Mouse (Mus musculus) liver, embryonic 15.5 days (tissue): ENCODE data around the gene Myh10. TPM values are rescaled to one million over a fixed set of nuclear protein-coding genes. Genes with fewer than 3 reads are reported as not detected.

Experiments used
- ATAC-seq: fragments of 200-750 bp; cut with Nextera tagmentation; 2 replicates; pipeline ENCODE4 v1.8.0; 2017; ENCODE audit warnings: moderate number of reproducible peaks, mild to moderate bottlenecking, moderate library complexity; ENCODE audit not compliant: insufficient read depth
- H3K27ac ChIP-seq: fragments of 300-500 bp; sonication (generic); replicated peaks from 2 replicates; pipeline ENCODE4 v1.5.1; 2015; ENCODE audit warnings: mild to moderate bottlenecking, inconsistent platforms
- H3K27me3 ChIP-seq: fragments of 300-500 bp; sonication (generic); 2 replicates; pipeline ENCODE4 v1.6.1; 2015; ENCODE audit warnings: mild to moderate bottlenecking, inconsistent platforms
- H3K36me3 ChIP-seq: fragments of 300-500 bp; sonication (generic); replicated peaks from 2 replicates; pipeline ENCODE4 v1.6.1; 2015; ENCODE audit warnings: moderate library complexity, mild to moderate bottlenecking, inconsistent platforms
- H3K4me1 ChIP-seq: fragments of 300-500 bp; sonication (generic); replicated peaks from 2 replicates; pipeline ENCODE4 v1.6.1; 2015; ENCODE audit warnings: inconsistent platforms
- H3K4me2 ChIP-seq: fragments of 300-500 bp; sonication (generic); 2 replicates; pipeline ENCODE4 v1.6.1; 2015; ENCODE audit warnings: moderate library complexity, mild to moderate bottlenecking, inconsistent platforms
- H3K4me3 ChIP-seq: fragments of 300-500 bp; sonication (generic); replicated peaks from 2 replicates; pipeline ENCODE4 v1.5.1; 2015; ENCODE audit warnings: mild to moderate bottlenecking, inconsistent platforms
- H3K9ac ChIP-seq: fragments of 300-500 bp; sonication (generic); 2 replicates; pipeline ENCODE4 v1.6.1; 2015; ENCODE audit warnings: moderate library complexity, mild to moderate bottlenecking, inconsistent platforms
- H3K9me3 ChIP-seq: fragments of 300-500 bp; sonication (generic); replicated peaks from 2 replicates; pipeline ENCODE4 v1.6.1; 2016; ENCODE audit warnings: inconsistent platforms
- WGBS: fragments of 180-500 bp; shearing (Covaris S2); methylation state at CpG from one replicate; pipeline ENCODE4 v1.1.7; 2015; ENCODE audit warnings: mixed read lengths; ENCODE audit not compliant: insufficient replicate concordance; 5-methylcytosine and 5-hydroxymethylcytosine counted together
- polyA plus RNA-seq: library from polyadenylated mRNA; unstranded; fragments of >200 nt; fragmentation: Nextera tagmentation; extraction: Ambion mirVana; gene quantifications from 2 replicates; pipeline ENCODE4 v1.2.1, GENCODE M21; 2015

Myh10 gene
- polyA plus RNA-seq, 1 experiment from 2014 or later: 13.3 TPM

DNA sequence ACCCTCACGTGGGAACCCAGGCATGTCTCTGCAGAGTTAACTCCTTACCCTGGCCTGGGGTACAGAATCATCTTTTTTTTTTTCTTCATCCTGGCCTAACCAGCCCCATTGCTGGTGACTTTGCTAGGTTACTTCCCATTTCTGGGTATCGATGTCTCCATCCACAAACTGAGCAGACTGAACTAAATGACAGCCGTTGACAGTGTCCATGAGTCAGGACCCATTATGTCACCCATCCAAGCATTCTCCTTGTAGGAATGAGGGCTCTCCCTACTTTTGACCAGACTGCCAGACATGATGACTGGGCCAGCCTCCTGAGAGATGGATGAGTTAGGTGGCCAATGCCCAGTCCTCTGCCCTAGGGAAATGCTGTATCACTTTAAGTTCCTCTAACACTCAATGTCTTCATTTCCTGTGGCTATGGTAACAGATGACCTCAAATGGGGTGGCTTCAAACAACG, 172.3 kb downstream of the Myh10 start:
- Histone ChIP-seq H3K27ac (no peak overlapping the region), H3K36me3 (no peaks in the 10 kb centered on the region), H3K27me3 (peaks cover 19% of the 10 kb centered on the region; the same call in 1 of the 2 replicates), H3K9me3 (no peaks in the 10 kb centered on the region), H3K4me1 (peaks cover 27% of the 10 kb centered on the region), H3K4me3 (no peak overlapping the region), H3K9ac (no peak overlapping the region), H3K4me2 (peak overlapping the region; percentile 6; the same call in 1 of the 2 replicates)
- 17% methylated on average over 4 of the region's 4 CpGs for WGBS
- ATAC-seq: no peak

DNA sequence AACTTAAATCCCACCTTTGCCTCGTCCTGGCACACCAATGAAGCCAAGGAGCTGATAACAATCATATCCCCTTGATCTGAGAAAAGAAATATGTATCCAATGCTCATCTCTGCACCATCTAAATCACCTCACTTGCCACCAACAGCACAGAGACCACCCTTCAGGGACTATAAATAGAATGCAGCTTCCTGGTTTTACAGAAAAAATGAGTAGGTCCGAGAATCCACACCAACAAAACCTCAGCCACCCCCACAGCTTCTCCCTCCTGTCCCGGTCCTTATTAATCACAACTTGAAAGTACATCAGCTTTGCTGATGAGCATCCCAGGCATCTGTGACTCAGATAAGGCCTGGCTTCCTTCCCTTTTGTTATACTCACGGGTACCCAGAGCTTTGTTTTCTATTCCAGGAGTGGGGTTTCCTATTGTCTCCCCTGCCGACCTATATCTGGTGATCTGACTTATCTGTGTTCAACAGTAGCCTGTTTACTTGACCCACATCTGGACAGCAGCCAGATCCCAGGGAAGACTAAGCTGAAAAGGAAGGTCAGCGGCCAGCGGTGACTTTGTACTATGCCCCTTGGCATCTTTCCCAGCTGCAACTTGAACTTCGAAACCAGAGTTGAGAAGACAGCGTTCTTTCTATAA, 173.3 kb downstream of the Myh10 start:
- Histone ChIP-seq H3K27me3 (peaks cover 19% of the 10 kb centered on the region; the same call in 1 of the 2 replicates), H3K27ac (peak overlapping the region; percentile 48), H3K36me3 (no peaks in the 10 kb centered on the region), H3K9me3 (no peaks in the 10 kb centered on the region), H3K4me2 (no peak overlapping the region), H3K4me1 (peaks cover 27% of the 10 kb centered on the region), H3K4me3 (no peak overlapping the region), H3K9ac (no peak overlapping the region)
- ATAC-seq: peak; percentile 72
- WGBS: 11% methylated on average over 9 of the region's 9 CpGs

Other genes with a start within 250 kb of the Myh10 start
- gene Pik3r6, start 188.5 kb upstream of the Myh10 start, polyA plus RNA-seq: 2.1 and 2.9 TPM in 2 replicates
- not detected in 2 replicates for gene Mfsd6l, start 135.4 kb upstream of the Myh10 start, polyA plus RNA-seq
- gene Ccdc42, start 104.5 kb upstream of the Myh10 start, polyA plus RNA-seq: not detected in 2 replicates
- gene Ndel1, start 180.3 kb downstream of the Myh10 start, polyA plus RNA-seq: 37.6 and 41.7 TPM in 2 replicates
- 0.13 TPM in 2 replicates for gene Rnf222, start 197.0 kb downstream of the Myh10 start, polyA plus RNA-seq
- 434 and 517 TPM in 2 replicates for gene Rpl26, start 210.0 kb downstream of the Myh10 start, polyA plus RNA-seq
- gene Odf4, start 235.5 kb downstream of the Myh10 start, polyA plus RNA-seq: not detected in 2 replicates